Mouse (Mus musculus) embryonic facial prominence, embryonic 14.5 days (tissue): ENCODE results near the gene Palmd. TPM values are rescaled to one million over a fixed set of nuclear protein-coding genes. Genes with fewer than 3 reads are reported as not detected.

Source experiments
- ATAC-seq: fragments of 200-750 bp; cut with Nextera tagmentation; 2 replicates; pipeline ENCODE4 v1.8.0; 2017; ENCODE audit warnings: low read depth, moderate number of reproducible peaks, moderate TSS enrichment
- DNase-seq: peaks from one replicate; pipeline ENCODE4 v3.0.0-alpha.2; 2015; ENCODE audit warnings: low spot score
- H3K27ac ChIP-seq: fragments of 300-500 bp; sonication (generic); replicated peaks from 2 replicates; pipeline ENCODE4 v1.5.1; 2014; ENCODE audit warnings: low read depth, mild to moderate bottlenecking, low read length, moderate library complexity
- H3K27me3 ChIP-seq: fragments of 300-500 bp; sonication (generic); replicated peaks from 2 replicates; pipeline ENCODE4 v1.6.1; 2014; ENCODE audit warnings: low read length; ENCODE audit not compliant: control insufficient read depth, insufficient read depth
- H3K36me3 ChIP-seq: fragments of 300-500 bp; sonication (generic); 2 replicates; pipeline ENCODE4 v1.6.1; 2014; ENCODE audit warnings: low read length, mixed read lengths; ENCODE audit not compliant: control insufficient read depth, insufficient read depth
- H3K4me1 ChIP-seq: fragments of 300-500 bp; sonication (generic); 2 replicates; pipeline ENCODE4 v1.6.1; 2014; ENCODE audit warnings: antibody characterized with exemption, low read length; ENCODE audit not compliant: control insufficient read depth, insufficient read depth
- H3K4me2 ChIP-seq: fragments of 300-500 bp; sonication (generic); 2 replicates; pipeline ENCODE4 v1.6.1; 2014; ENCODE audit warnings: low read depth, mild to moderate bottlenecking, low read length, moderate library complexity, mixed read lengths
- H3K4me3 ChIP-seq: fragments of 300-500 bp; sonication (generic); 2 replicates; pipeline ENCODE4 v1.5.1; 2014; ENCODE audit warnings: low read depth, mild to moderate bottlenecking, low read length
- H3K9ac ChIP-seq: fragments of 300-500 bp; sonication (generic); 2 replicates; pipeline ENCODE4 v1.6.1; 2014; ENCODE audit warnings: low read depth, mild to moderate bottlenecking, low read length, moderate library complexity, mixed read lengths
- H3K9me3 ChIP-seq: fragments of 300-500 bp; sonication (generic); 2 replicates; pipeline ENCODE4 v1.6.1; 2016; ENCODE audit warnings: low read length; ENCODE audit not compliant: control insufficient read depth
- WGBS: fragments of 180-500 bp; shearing (Covaris S2); extraction: QIAGEN DNeasy Blood & Tissue Kit; methylation state at CpG from one replicate; pipeline ENCODE4 v1.1.7; 2014; 5-methylcytosine and 5-hydroxymethylcytosine counted together
- polyA plus RNA-seq: library from polyadenylated mRNA; unstranded; fragments of >200 nt; fragmentation: Nextera tagmentation; extraction: Ambion mirVana; gene quantifications from 2 replicates; pipeline ENCODE4 v1.2.1, GENCODE M21; 2014

Palmd gene
- polyA plus RNA-seq, 1 experiment from 2014 or later, result 24.5 TPM

DNA sequence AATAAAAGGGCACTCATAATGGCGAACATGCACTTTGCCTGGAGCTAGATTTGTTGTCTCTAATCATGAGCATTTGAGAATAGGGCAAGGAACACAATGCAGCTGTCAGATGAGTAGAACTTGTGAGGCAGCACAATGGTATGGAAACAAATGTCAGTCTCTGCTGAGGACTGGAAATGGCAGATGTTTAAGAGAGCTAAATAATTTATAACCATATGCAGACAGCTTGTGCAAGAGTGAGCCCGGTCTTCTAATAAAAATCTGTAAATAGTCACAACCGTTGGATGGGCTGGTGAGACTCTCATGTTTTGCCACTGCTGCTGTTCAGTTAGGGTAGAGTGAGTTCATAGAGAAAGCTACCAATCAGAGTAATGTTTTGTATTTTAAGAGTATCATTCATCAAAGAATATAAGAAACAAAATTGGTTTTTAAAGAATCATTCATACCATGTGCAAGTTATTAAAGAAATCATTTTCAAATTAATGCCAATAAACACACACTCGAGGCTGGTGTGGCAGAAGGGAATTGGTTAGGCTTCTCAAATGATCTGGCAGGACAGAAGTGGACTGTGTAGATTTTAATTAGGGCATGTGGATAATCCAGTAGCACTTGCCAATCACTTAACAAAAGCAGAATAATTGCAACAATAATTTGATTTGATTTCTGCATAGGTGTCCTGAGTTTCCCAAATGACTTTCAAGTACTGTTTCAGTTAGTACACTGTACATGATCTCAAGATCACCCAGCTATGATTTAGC is 31.7 kb downstream of the Palmd start:
- DNase-seq, result peak; percentile 36
- no peaks in the 10 kb centered on the region for H3K36me3 ChIP-seq
- 51% methylated on average over 4 of the region's 4 CpGs for WGBS
- H3K9ac ChIP-seq, result no peak overlapping the region
- no peak overlapping the region for H3K4me3 ChIP-seq
- H3K4me1 ChIP-seq, result no peaks in the 10 kb centered on the region
- H3K27ac ChIP-seq, result no peak overlapping the region
- H3K4me2 ChIP-seq, result no peak overlapping the region
- no peaks in the 10 kb centered on the region for H3K27me3 ChIP-seq
- peaks cover 5% of the 10 kb centered on the region; the same call in 1 of the 2 replicates for H3K9me3 ChIP-seq
- ATAC-seq, result no peak; the same call in 1 of the 2 replicates

- Histone ChIP-seq H3K4me1 (no peaks in the 10 kb centered on the region), H3K9ac (no peak overlapping the region), H3K4me3 (no peak overlapping the region), H3K9me3 (peaks cover 3% of the 10 kb centered on the region; the same call in 1 of the 2 replicates), H3K27me3 (no peaks in the 10 kb centered on the region), H3K27ac (no peak overlapping the region), H3K4me2 (no peak overlapping the region), H3K36me3 (no peaks in the 10 kb centered on the region)
- ATAC-seq, result no peak
- DNase-seq, result no peak
- WGBS, result 83% methylated on average over 1 of the region's 1 CpGs
Measured at GRCm38 (mm10) chr3:116933158-116933557, 35.6 kb downstream of the Palmd start.

DNA sequence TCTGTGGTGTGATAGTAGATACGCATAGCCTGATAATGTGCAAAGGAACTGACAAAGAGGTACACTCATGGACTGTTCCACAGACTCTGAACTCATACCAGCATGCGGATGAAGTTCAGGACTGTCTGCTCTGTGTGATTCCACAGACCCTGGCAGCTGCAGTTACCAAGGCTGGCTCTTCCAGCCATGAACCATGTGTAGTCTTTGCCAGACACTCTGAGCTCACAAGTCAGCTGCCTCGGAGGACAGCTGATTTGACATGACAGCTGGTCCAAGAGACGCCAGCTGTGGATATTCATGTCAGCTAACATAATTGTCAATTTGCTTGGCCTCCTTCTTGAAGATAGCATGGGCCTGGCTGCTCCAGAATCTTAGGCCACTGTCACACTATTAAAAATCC is 39.8 kb downstream of the Palmd start:
- no peaks in the 10 kb centered on the region for H3K36me3 ChIP-seq
- no peak overlapping the region for H3K4me3 ChIP-seq
- no peak overlapping the region for H3K9ac ChIP-seq
- H3K4me2 ChIP-seq, result no peak overlapping the region
- H3K9me3 ChIP-seq, result no peaks in the 10 kb centered on the region
- H3K27me3 ChIP-seq, result no peaks in the 10 kb centered on the region
- DNase-seq, result peak; percentile 78
- ATAC-seq, result peak; percentile 91; the same call in 1 of the 2 replicates
- 64% methylated on average over 4 of the region's 4 CpGs for WGBS
- no peak overlapping the region for H3K27ac ChIP-seq
- H3K4me1 ChIP-seq, result no peaks in the 10 kb centered on the region

DNA sequence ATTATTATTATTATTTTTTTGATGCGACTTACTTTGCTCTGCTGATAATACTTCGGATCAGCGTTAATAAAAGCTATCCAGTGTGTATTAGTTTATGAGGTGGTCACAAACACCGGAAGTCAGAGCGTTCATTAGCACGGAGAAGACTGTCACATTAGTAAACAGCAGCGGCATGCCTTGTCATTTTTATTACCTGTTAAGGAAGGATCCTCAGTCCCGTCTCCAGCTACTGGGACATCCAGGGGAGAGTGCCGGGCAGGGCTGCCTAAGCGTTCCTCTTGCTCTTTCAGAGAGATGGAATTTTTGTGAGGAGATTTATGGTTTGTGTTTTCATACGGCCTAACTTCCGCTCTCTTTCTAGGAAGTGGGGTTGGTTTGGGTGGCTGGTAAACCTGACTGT is 45.7 kb downstream of the Palmd start:
- H3K27me3 ChIP-seq, result no peaks in the 10 kb centered on the region
- no peaks in the 10 kb centered on the region for H3K4me1 ChIP-seq
- DNase-seq, result no peak
- H3K9me3 ChIP-seq, result no peaks in the 10 kb centered on the region
- no peaks in the 10 kb centered on the region for H3K36me3 ChIP-seq
- H3K27ac ChIP-seq, result no peak overlapping the region
- H3K4me2 ChIP-seq, result no peak overlapping the region
- ATAC-seq, result no peak
- H3K9ac ChIP-seq, result no peak overlapping the region
- WGBS, result 89% methylated on average over 12 of the region's 12 CpGs
- H3K4me3 ChIP-seq, result no peak overlapping the region

GRCm38 (mm10) chr3:116921535-116921934 is 47.3 kb downstream of the Palmd start:
- Histone ChIP-seq H3K9me3 (no peaks in the 10 kb centered on the region), H3K36me3 (no peaks in the 10 kb centered on the region), H3K9ac (no peak overlapping the region), H3K27me3 (no peaks in the 10 kb centered on the region), H3K4me3 (no peak overlapping the region), H3K27ac (no peak overlapping the region), H3K4me1 (no peaks in the 10 kb centered on the region), H3K4me2 (no peak overlapping the region)
- ATAC-seq (no peak), DNase-seq (no peak)
- 80% methylated on average over 3 of the region's 3 CpGs for WGBS

- no peak for ATAC-seq
- 90% methylated on average over 4 of the region's 4 CpGs for WGBS
- H3K9me3 ChIP-seq, result no peaks in the 10 kb centered on the region
- no peak overlapping the region for H3K4me3 ChIP-seq
- no peak overlapping the region for H3K4me2 ChIP-seq
- no peaks in the 10 kb centered on the region for H3K4me1 ChIP-seq
- no peak overlapping the region for H3K9ac ChIP-seq
- no peaks in the 10 kb centered on the region for H3K36me3 ChIP-seq
- no peak for DNase-seq
- no peak overlapping the region for H3K27ac ChIP-seq
- no peaks in the 10 kb centered on the region for H3K27me3 ChIP-seq
Measured at GRCm38 (mm10) chr3:116917016-116917415, 51.8 kb downstream of the Palmd start.

DNA sequence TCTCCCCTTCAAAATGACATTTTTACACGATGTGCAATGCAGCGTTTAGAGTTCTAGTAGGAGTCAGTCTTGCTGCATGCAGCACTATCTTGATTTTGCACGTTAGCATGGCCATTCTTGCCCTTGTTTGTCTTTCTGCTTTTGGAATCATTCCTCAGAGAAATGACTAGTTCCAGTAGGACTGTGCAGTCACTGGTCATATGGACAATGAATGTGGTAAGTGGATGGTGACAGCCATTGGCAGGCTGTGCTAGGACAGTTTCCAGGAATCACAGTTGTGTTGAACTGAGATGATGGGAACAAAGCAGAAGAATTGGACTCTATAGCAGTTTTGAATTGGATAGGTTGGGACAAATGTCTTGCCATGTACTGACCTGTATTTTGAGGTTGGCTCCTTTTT is 53.9 kb downstream of the Palmd start:
- no peak for DNase-seq

DNA sequence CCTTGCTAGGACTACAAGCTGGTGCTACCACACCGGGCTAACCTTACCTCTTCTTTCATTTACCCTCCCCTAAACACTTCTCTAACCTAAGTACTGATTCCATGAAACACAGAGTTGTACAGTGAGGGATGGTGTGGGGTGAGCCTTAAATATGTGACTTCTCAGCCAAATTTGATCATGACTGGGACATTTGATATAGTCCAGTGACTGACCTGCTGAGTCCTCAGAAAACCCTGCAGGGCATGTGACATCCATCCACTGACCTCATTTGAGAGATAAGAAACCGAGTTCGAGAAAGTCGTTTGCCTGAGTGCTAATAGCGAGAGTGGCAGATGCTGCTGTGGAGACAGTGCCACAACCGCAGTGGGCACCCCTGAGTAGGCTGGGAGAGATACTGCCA is 54.4 kb downstream of the Palmd start:
- no peak overlapping the region for H3K27ac ChIP-seq
- no peak overlapping the region for H3K9ac ChIP-seq
- H3K36me3 ChIP-seq, result no peaks in the 10 kb centered on the region
- H3K4me1 ChIP-seq, result no peaks in the 10 kb centered on the region
- H3K4me2 ChIP-seq, result no peak overlapping the region
- H3K4me3 ChIP-seq, result no peak overlapping the region
- no peaks in the 10 kb centered on the region for H3K27me3 ChIP-seq
- ATAC-seq (no peak), DNase-seq (no peak)
- no peaks in the 10 kb centered on the region for H3K9me3 ChIP-seq
- WGBS, result 93% methylated on average over 6 of the region's 6 CpGs

More for the DNA sequence above, 53.9 kb downstream of the Palmd start:
- no peaks in the 10 kb centered on the region for H3K4me1 ChIP-seq
- H3K9me3 ChIP-seq, result no peaks in the 10 kb centered on the region
- no peak overlapping the region for H3K4me3 ChIP-seq
- H3K27ac ChIP-seq, result no peak overlapping the region
- no peak for ATAC-seq
- 78% methylated on average over 3 of the region's 3 CpGs for WGBS
- no peaks in the 10 kb centered on the region for H3K27me3 ChIP-seq
- no peaks in the 10 kb centered on the region for H3K36me3 ChIP-seq
- H3K4me2 ChIP-seq, result no peak overlapping the region
- H3K9ac ChIP-seq, result no peak overlapping the region

DNA sequence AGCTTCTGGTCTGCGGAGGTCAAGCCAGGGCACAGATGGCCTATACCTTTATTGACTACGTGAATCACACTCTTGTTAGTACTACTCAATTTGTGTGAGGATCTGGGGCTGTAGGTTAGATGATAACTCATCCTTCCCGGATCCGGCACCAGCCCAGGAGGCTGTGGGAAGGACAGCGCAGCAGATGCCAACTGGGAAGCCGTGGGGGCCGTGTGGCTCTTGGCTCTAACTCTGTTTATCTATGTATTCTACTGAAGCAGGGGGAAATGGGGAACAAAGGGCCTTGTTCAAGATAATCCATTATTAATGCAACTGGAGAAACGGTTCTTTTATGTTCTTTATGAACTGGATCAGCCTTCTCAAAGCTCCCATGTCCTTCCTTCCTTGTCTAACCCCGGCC is 62.2 kb downstream of the Palmd start:
- WGBS, result 71% methylated on average over 9 of the region's 9 CpGs
- H3K4me2 ChIP-seq, result no peak overlapping the region
- H3K36me3 ChIP-seq, result no peaks in the 10 kb centered on the region

More for the DNA sequence above, 62.2 kb downstream of the Palmd start:
- Histone ChIP-seq H3K9ac (no peak overlapping the region), H3K4me1 (no peaks in the 10 kb centered on the region), H3K9me3 (no peaks in the 10 kb centered on the region), H3K27ac (no peak overlapping the region), H3K27me3 (no peaks in the 10 kb centered on the region), H3K4me3 (no peak overlapping the region)
- DNase-seq (peak; percentile 7), ATAC-seq (no peak)
